Mouse (Mus musculus) small intestine, adult 10 weeks (tissue): ENCODE data around the gene Ifi44. TPM values are rescaled to one million over a fixed set of nuclear protein-coding genes. Genes with fewer than 3 reads are reported as not detected.

Experiments
- polyA plus RNA-seq: library from polyadenylated mRNA; stranded (reverse); fragments of 350-450 nt; fragmentation: Illumina TruSeq; extraction: RNeasy Lipid Tissue Mini Kit (QIAGEN cat#74804); gene quantifications from one replicate; pipeline ENCODE4 v1.2.3, GENCODE M21; 2014; ENCODE audit warnings: low replicate concordance

The Ifi44 gene
- 8.8 TPM for polyA plus RNA-seq

GRCm38 (mm10) chr3:151749737-151750136 is at the start of gene Ifi44:
TSS of gene Ifi44 (minus strand) at chr3:151749960.

Other genes with a start within 250 kb of the Ifi44 start
- gene Ifi44l, start 12.9 kb upstream of the Ifi44 start, polyA plus RNA-seq: not detected
- gene Ptgfr, start 87.7 kb upstream of the Ifi44 start, polyA plus RNA-seq: 0.71 TPM